Mouse (Mus musculus) liver, embryonic 14.5 days (tissue): ENCODE measurements around the gene Pnpla3. TPM values are rescaled to one million over a fixed set of nuclear protein-coding genes. Genes with fewer than 3 reads are reported as not detected.

Experiments used
- ATAC-seq: fragments of 200-750 bp; cut with Nextera tagmentation; 2 replicates; pipeline ENCODE4 v1.8.0; 2017; ENCODE audit warnings: moderate number of reproducible peaks, mild to moderate bottlenecking, moderate library complexity; ENCODE audit not compliant: insufficient read depth
- DNase-seq, 3 experiments: peaks; one replicate each; pipeline ENCODE4 v3.0.0-alpha.2; 2012 to 2013; ENCODE audit warnings: low read depth in 3 of 3, low spot score in 3 of 3
- H3K27ac ChIP-seq: fragments of 300-500 bp; sonication (generic); 2 replicates; pipeline ENCODE4 v1.5.1; 2014; ENCODE audit warnings: moderate library complexity, mild to moderate bottlenecking, control low read depth, inconsistent platforms
- H3K27me3 ChIP-seq: fragments of 300-500 bp; sonication (generic); 2 replicates; pipeline ENCODE4 v1.6.1; 2014; ENCODE audit warnings: mild to moderate bottlenecking, low read length, moderate library complexity; ENCODE audit not compliant: control insufficient read depth, insufficient read depth
- H3K36me3 ChIP-seq: fragments of 300-500 bp; sonication (generic); replicated peaks from 2 replicates; pipeline ENCODE4 v1.6.1; 2014; ENCODE audit warnings: low read depth; ENCODE audit not compliant: control insufficient read depth, insufficient read depth
- H3K4me1 ChIP-seq, 2 experiments: fragments of 200-500 bp in 1 of 2; fragments of 300-500 bp in 1 of 2; sonication (generic) in 1 of 2; replicated peaks; 2 replicates each; pipeline ENCODE4 v1.6.1; 2012 to 2014; ENCODE audit warnings: antibody characterized with exemption in 1 of 2, inconsistent platforms in 1 of 2, low read length in 1 of 2; ENCODE audit not compliant: control insufficient read depth in 2 of 2, insufficient read depth in 2 of 2
- H3K4me2 ChIP-seq: fragments of 300-500 bp; sonication (generic); 2 replicates; pipeline ENCODE4 v1.6.1; 2014; ENCODE audit warnings: low read depth, mild to moderate bottlenecking, control low read depth, moderate library complexity
- H3K4me3 ChIP-seq, 2 experiments: fragments of 200-500 bp in 1 of 2; fragments of 300-500 bp in 1 of 2; sonication (generic) in 1 of 2; 2 replicates each; pipeline ENCODE4 v1.5.1; 2012 to 2014; ENCODE audit warnings: low read depth in 2 of 2, low read length in 2 of 2, mild to moderate bottlenecking in 2 of 2, control low read depth in 1 of 2, inconsistent platforms in 1 of 2, moderate library complexity in 1 of 2; ENCODE audit not compliant: insufficient read depth in 1 of 2
- H3K9ac ChIP-seq: fragments of 300-500 bp; sonication (generic); replicated peaks from 2 replicates; pipeline ENCODE4 v1.6.1; 2014; ENCODE audit warnings: mild to moderate bottlenecking, control low read depth, moderate library complexity
- H3K9me3 ChIP-seq: fragments of 300-500 bp; sonication (generic); 2 replicates; pipeline ENCODE4 v1.6.1; 2016; ENCODE audit warnings: low read length, mixed read lengths; ENCODE audit not compliant: control insufficient read depth
- CTCF ChIP-seq: IDR thresholded peaks from 2 replicates; pipeline ENCODE4 v1.5.1; 2016; ENCODE audit warnings: antibody characterized with exemption, low read depth, control low read depth
- EP300 ChIP-seq: IDR thresholded peaks from 2 replicates; pipeline ENCODE4 v1.6.1; 2016; ENCODE audit warnings: antibody characterized with exemption, low read depth
- WGBS: fragments of 180-500 bp; shearing (Covaris S2); extraction: QIAGEN DNeasy Blood & Tissue Kit; methylation state at CpG from one replicate; pipeline ENCODE4 v1.1.7; 2014; ENCODE audit not compliant: insufficient replicate concordance; 5-methylcytosine and 5-hydroxymethylcytosine counted together
- polyA plus RNA-seq, 2 experiments: library from polyadenylated mRNA; depleted of rRNA in 1 of 2; stranded (reverse) in 1 of 2; unstranded in 1 of 2; fragments of >200 nt; fragmentation: Nextera tagmentation in 1 of 2; extraction: Ambion mirVana in 1 of 2; gene quantifications; 2 replicates each; pipeline versions ENCODE4 v1.2.1 to v1.2.3; 2012 to 2014

Pnpla3 gene
- polyA plus RNA-seq, 2 experiments: 0.72 to 4.0 TPM

DNA sequence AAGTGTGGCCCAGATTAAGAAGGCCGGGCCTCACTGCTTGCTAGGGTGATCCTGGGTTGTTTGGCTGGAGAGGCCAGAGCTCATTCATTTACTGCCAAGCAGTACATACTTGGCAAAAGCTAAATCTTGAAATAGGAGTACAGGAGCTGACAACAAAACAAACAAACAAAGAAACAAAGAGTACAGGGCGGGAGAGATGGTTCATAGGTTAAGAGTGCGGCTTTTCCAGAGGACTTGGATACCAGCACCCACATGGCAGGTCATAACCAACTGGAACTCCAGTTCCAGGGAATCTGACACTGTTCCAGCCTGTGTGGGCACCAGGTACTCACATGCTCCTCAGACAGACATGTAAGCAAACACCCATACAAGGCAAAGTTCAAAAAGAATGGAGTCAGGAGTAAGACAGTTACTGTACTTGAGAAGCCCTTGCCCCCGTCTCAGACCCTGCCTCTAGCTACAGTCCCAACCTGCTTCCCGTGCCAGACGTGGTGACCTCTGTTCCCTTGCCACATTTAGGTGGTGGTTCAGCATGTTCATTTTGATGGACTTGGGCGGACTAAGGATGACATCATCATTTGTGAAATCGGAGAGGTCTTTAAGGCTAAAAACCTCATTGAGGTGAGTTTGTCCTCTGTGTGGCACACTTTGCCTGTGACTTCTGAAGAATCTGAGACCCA is 29.0 kb downstream of the Pnpla3 start:
- H3K27me3 ChIP-seq: no peaks in the 10 kb centered on the region
- WGBS: 77% methylated on average over 8 of the region's 8 CpGs
- ATAC-seq (no peak), DNase-seq (no peak)
- H3K9me3 ChIP-seq: no peaks in the 10 kb centered on the region
- H3K27ac ChIP-seq: no peak overlapping the region
- no peak overlapping the region for H3K9ac ChIP-seq
- no peak for TF ChIP-seq EP300
- TF ChIP-seq CTCF: no peak
- no peak overlapping the region for H3K4me2 ChIP-seq
- H3K36me3 ChIP-seq: peaks cover 53% of the 10 kb centered on the region
- H3K4me3 ChIP-seq: no peak overlapping the region
- H3K4me1 ChIP-seq: peaks cover 2 to 12% of the 10 kb centered on the region in 2 experiments

DNA sequence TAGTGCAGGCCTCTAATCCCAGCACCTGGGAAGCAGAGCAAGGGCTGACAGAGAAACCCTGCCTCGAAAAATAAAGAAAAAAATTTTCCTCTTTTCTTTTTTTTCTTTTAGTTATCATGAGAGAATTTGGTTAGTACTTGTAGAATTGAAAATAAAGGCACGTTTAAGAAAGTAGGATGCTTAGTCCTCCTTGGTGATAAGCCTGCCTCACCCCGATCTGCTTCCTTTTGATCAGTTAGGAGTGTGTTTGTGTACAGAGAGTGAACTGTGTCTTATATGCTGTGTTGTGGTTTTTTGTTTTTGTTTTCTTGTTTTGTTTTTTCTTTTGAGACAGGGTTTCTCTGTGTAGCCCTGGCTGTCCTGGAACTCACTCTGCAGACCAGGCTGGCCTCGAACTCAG is 39.7 kb downstream of the Pnpla3 start:
- Histone ChIP-seq H3K9me3 (no peaks in the 10 kb centered on the region), H3K27me3 (no peaks in the 10 kb centered on the region), H3K36me3 (peaks cover 62% of the 10 kb centered on the region), H3K4me1 (peaks cover 22 to 28% of the 10 kb centered on the region in 2 experiments), H3K4me3 (no peak overlapping the region), H3K4me2 (no peak overlapping the region), H3K9ac (no peak overlapping the region), H3K27ac (no peak overlapping the region)
- TF ChIP-seq CTCF (no peak), EP300 (no peak)
- no peak for ATAC-seq
- no peak for DNase-seq
- whole genome bisulfite sequencing: 54% methylated on average over 4 of the region's 4 CpGs

DNA sequence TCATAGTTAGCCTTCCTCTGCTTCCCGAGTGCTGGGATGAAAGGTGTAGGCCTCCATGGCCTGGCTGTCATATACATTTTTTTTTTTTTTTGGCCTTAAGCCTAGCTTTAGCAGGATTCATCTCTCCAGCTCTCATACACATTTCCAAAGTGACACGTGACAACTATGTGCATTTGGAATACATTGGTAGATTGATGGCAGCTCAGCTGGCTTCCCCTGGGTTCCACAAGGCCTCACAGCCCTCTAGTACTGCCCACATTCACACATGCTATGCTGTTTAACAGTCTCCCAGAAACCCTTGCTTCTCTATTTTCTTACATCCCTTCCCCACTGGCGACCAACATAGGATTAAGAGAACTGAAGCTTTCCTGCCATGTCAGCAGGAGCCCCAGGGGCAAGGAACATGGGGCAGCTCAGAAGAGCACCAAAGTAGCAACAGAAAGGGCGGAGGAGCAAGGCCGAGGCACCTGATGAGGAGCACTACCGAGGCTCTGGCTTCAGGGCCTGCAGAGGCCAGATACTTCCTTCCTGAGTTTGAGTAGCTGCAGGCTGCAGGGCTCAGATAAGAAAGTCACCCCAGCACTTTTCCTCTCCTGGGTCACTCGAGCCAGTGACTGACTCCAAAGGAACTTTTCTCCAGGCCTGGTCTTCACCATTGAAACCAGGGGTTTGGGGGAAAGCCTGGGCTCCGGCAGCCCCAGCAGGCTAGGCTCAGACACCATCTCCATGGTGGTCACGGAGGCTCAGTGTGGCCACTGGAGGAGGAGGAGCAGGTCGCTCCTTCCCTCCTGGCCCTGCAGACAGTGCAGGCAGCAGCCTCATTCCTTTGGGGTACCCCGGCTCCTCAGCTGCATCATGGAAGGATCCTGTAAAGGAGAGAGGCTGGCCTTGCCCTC is 42.1 kb downstream of the Pnpla3 start:
- H3K9me3 ChIP-seq: no peaks in the 10 kb centered on the region
- peak overlapping the region; percentile 3 to 32; a peak in 3 of 4 replicates for H3K4me3 ChIP-seq
- H3K4me1 ChIP-seq: peaks cover 22 to 28% of the 10 kb centered on the region in 2 experiments
- no peak for TF ChIP-seq CTCF
- TF ChIP-seq EP300: peak; percentile 93
- ATAC-seq (peak; percentile 90), DNase-seq (peak; percentile 83 to 85 (median 83))
- peak overlapping the region; percentile 94 for H3K27ac ChIP-seq
- 20% methylated on average over 11 of the region's 11 CpGs for WGBS
- H3K4me2 ChIP-seq: peak overlapping the region; percentile 67
- peak overlapping the region; percentile 64 for H3K9ac ChIP-seq
- H3K27me3 ChIP-seq: no peaks in the 10 kb centered on the region
- peaks cover 43% of the 10 kb centered on the region for H3K36me3 ChIP-seq

DNA sequence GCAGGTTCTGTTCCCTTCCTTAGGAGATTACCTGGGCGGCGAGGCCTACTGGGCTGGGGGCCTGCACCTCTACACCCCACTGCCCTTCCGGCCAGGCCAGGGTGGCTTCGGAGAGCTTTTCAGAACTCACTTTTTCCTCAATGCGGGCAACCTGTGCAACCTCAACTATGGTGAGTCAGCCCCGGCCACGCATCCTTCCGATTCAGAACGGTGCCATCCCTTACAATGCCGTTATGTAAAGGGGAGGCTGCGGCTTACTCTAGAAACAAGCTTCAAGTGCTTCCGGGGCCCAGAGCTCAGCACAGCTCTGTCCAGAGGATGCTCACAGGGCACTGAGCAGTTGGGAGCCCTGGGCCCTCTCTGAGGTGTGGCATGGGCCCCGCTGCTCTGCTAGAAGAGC is 42.8 kb downstream of the Pnpla3 start:
- TF ChIP-seq CTCF: no peak
- no peak for TF ChIP-seq EP300
- WGBS: 67% methylated on average over 13 of the region's 13 CpGs
- H3K4me3 ChIP-seq: peak overlapping the region; percentile 3 to 32; a peak in 2 of 4 replicates
- H3K9me3 ChIP-seq: no peaks in the 10 kb centered on the region
- H3K36me3 ChIP-seq: peaks cover 45% of the 10 kb centered on the region
- peaks cover 22 to 28% of the 10 kb centered on the region in 2 experiments for H3K4me1 ChIP-seq
- peak overlapping the region; percentile 94 for H3K27ac ChIP-seq
- H3K27me3 ChIP-seq: no peaks in the 10 kb centered on the region
- H3K4me2 ChIP-seq: peak overlapping the region; percentile 67
- DNase-seq: no peak
- no peak; the same call in 1 of the 2 replicates for ATAC-seq
- peak overlapping the region; percentile 64 for H3K9ac ChIP-seq

DNA sequence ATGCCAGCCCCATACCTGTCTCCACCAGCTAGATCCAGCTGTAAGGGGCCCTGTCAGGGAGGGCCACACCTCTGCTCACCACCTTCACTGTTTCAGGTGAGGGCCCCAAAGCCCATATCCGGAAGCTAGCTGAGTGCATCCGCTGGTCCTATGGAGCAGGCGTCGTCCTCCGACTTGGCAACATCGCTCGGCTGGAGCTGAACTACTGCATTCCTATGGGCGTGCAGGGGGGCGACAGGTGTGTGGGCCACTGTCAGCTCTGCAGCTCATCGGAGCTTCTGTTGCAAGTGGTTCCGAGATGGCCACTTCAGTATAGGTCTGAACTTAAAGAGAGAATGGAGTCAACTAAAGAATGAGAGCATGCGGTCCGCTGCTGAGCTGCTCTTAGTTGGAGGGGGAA is 43.3 kb downstream of the Pnpla3 start:
- peaks cover 43% of the 10 kb centered on the region for H3K36me3 ChIP-seq

More for the DNA sequence above, 43.3 kb downstream of the Pnpla3 start:
- Histone ChIP-seq H3K9ac (peak overlapping the region; percentile 64), H3K27ac (peak overlapping the region; percentile 94), H3K4me3 (no peak overlapping the region), H3K4me1 (peaks cover 22 to 28% of the 10 kb centered on the region in 2 experiments), H3K4me2 (peak overlapping the region; percentile 67), H3K27me3 (no peaks in the 10 kb centered on the region), H3K9me3 (no peaks in the 10 kb centered on the region)
- ATAC-seq: no peak
- no peak for TF ChIP-seq CTCF
- no peak for TF ChIP-seq EP300
- DNase-seq: no peak
- 89% methylated on average over 13 of the region's 13 CpGs for WGBS
